Mouse (Mus musculus) ES-E14 (cell line): ENCODE measurements around the gene Ager.

Experiments
- CHD2 ChIP-seq: IDR thresholded peaks from 2 replicates; pipeline ENCODE4 v1.6.1; 2014; ENCODE audit warnings: mild to moderate bottlenecking, low read depth, low read length, inconsistent platforms
- HCFC1 ChIP-seq: IDR thresholded peaks from 2 replicates; pipeline ENCODE4 v1.6.1; 2012; ENCODE audit warnings: low read length, inconsistent platforms, borderline replicate concordance; ENCODE audit not compliant: insufficient read depth
- MAFK ChIP-seq: IDR thresholded peaks from 2 replicates; pipeline ENCODE4 v1.6.1; 2014; ENCODE audit warnings: mild to moderate bottlenecking, low read depth, low read length, inconsistent platforms; ENCODE audit not compliant: insufficient read depth
- ZC3H11A ChIP-seq: IDR thresholded peaks from 2 replicates; pipeline ENCODE4 v1.6.1; 2012; ENCODE audit warnings: low read depth, mild to moderate bottlenecking, inconsistent platforms, low read length, borderline replicate concordance
- ZNF384 ChIP-seq: IDR thresholded peaks from 2 replicates; pipeline ENCODE4 v1.6.1; 2012; ENCODE audit warnings: low read depth, low read length, inconsistent platforms

GRCm38 (mm10) chr17:34603375-34604060 is 5.9 kb downstream of the Ager start, which contains the start of gene Rnf5:
- TF ChIP-seq CHD2 (peak; percentile 99), ZC3H11A (no peak), ZNF384 (peak; percentile 95), MAFK (no peak), HCFC1 (0 out of 2 replicates have a peak, but pooled peaks have one; percentile 35)
